Mouse (Mus musculus): Measurements from ENCODE around the gene Btbd17. TPM values are rescaled to one million over a fixed set of nuclear protein-coding genes. Genes with fewer than 3 reads are reported as not detected.

Gene Btbd17
- polyA plus RNA-seq, 1 experiment from 2014 or later = 4.2 TPM

DNA sequence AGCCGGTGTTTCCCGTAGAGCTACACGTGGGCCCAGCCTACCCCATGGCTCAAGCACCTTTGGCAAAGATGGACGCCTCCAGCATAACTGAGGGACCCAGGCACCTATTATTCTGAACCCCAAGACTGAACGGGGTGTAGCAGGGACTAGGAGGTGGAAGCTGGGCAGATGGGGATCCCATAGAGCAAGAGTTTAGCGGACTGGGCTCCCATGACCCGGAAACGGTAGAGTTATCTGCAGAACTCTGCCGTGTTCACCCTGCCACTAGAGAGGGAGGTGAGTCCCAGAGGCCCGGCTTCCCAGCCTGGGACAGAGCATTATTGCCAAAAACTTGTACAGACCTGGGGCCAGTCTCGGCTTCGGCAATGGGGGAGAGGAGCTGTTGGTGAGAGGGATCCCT, 5.6 kb downstream of the Btbd17 start:
- H3K27ac ChIP-seq (replicated peaks) = no peak overlapping the region
- peaks cover 35% of the 10 kb centered on the region for H3K4me1 ChIP-seq
- no peak overlapping the region for H3K4me2 ChIP-seq (replicated peaks)
- 64% methylated on average over 12 of the region's 12 CpGs for WGBS
- ATAC-seq (ENCODE audit: insufficient number of reproducible peaks, low FRiP score, low TSS enrichment, low read depth) = no peak
- no peak overlapping the region for H3K4me3 ChIP-seq (replicated peaks)
- H3K27me3 ChIP-seq = peaks cover 92% of the 10 kb centered on the region
- H3K9ac ChIP-seq = no peak overlapping the region
- no peaks in the 10 kb centered on the region for H3K36me3 ChIP-seq
- no peaks in the 10 kb centered on the region for H3K9me3 ChIP-seq (replicated peaks)

DNA sequence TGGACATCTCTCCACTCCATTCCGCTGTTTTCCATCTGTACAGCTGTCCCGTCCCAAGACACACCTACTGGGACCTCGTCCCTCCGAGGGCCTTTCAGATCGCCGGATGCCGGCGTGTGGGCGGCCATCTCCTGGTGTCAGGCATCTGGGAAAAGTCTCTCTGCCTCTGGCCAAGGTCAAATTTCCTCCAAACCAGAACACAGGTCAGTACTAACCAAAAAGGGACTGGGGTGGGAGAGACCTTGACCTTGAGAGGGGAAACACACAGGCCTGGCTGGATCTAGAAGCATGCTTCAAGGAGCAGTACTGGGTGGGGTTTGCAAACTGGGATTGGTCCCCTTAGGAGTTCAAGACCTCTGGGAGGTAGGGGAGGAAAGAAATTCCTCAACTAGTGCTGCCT, 6.0 kb downstream of the Btbd17 start:
- Histone ChIP-seq H3K27me3 (peaks cover 94% of the 10 kb centered on the region), H3K27ac (replicated peaks) (no peak overlapping the region), H3K9ac (no peak overlapping the region), H3K36me3 (no peaks in the 10 kb centered on the region), H3K4me2 (replicated peaks) (no peak overlapping the region), H3K9me3 (replicated peaks) (no peaks in the 10 kb centered on the region), H3K4me1 (peaks cover 30% of the 10 kb centered on the region), H3K4me3 (replicated peaks) (no peak overlapping the region)
- no peak for ATAC-seq (ENCODE audit: insufficient number of reproducible peaks, low FRiP score, low TSS enrichment, low read depth)
- WGBS = 39% methylated on average over 9 of the region's 9 CpGs

DNA sequence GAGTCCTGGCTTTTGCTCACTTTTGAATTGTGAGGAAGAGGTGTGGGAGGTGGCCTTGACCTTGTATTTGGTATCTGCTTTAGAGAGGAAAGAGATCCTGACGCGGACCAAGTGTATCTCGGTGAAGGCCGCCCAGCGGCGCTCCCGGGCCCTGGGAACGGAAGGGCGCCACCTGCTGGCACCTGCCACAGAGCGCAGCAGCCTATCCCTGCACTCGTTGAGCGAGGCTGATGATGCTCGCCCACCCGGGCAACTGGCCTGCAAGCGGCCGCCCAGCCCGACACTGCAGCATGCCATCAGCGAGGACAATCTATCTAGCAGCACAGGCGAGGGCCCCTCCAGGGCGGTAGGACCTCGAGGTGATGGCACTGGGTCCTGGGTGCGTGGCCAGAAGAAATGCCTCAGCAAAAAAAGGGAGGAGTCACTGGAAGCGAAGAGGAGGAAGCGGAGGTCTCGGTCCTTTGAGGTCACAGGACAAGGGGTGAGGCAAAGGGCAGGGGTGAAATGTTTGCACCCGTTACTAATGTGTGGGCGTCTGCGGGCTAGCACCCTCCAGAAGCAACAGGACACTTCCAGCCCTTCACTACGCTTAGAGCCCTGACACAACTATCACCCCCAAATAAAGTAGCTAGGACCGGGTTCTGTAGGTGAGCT, 6.6 kb downstream of the Btbd17 start:
- ATAC-seq (ENCODE audit: insufficient number of reproducible peaks, low FRiP score, low TSS enrichment, low read depth) = 0 out of 2 replicates have a peak, but pooled peaks have one; percentile 8
- Histone ChIP-seq H3K27ac (replicated peaks) (no peak overlapping the region), H3K4me3 (replicated peaks) (0 out of 2 replicates have a peak overlapping the region, but pooled peaks have one; percentile 12), H3K4me1 (peaks cover 29% of the 10 kb centered on the region), H3K9ac (no peak overlapping the region), H3K9me3 (replicated peaks) (no peaks in the 10 kb centered on the region), H3K27me3 (peaks cover 96% of the 10 kb centered on the region), H3K4me2 (replicated peaks) (peak overlapping the region; percentile 43), H3K36me3 (no peaks in the 10 kb centered on the region)
- 9% methylated on average over 30 of the region's 30 CpGs for WGBS

DNA sequence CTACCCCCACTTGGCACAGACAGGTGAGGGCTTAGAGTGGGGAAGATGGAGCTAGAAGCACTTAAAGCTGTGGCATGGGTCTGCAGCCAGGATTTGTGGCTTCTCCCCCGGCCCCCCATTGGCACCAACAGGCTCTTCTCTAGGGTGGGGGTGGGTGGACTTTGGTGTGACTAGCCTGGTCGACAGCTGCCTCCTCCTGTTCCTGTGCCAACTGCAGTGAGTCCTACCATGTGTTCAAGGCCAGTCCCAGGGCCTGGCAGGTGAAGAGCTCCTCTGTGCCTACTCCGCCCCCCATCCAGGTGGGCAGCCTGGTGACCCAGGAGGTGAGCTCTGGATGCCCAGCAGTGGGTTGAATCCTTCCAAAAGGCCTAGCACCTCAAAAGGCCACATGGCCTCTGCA, 8.1 kb downstream of the Btbd17 start:
- ATAC-seq (ENCODE audit: insufficient number of reproducible peaks, low FRiP score, low TSS enrichment, low read depth) = no peak

DNA sequence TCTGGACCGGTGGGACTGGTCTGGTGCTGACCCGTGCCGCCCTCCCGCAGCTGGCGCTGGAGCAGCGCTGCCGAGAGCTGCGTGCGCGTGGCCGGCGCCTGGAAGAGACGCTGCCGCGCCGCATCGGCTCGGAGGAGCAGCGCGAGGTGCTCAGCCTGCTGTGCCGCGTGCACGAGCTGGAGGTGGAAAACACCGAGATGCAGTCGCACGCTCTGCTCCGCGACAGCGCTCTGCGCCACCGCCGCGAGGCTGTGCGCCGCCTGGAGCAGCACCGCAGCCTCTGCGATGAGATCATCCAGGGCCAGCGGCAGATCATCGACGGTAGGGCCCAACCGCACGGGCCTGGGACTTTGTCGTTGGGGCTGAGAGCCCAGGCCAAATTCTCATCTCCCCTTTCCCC, 9.4 kb downstream of the Btbd17 start:
- 2% methylated on average over 43 of the region's 43 CpGs for WGBS
- no peaks in the 10 kb centered on the region for H3K9me3 ChIP-seq (replicated peaks)
- peaks cover 16% of the 10 kb centered on the region for H3K4me1 ChIP-seq
- peak overlapping the region; percentile 28 for H3K4me3 ChIP-seq (replicated peaks)
- no peaks in the 10 kb centered on the region for H3K36me3 ChIP-seq
- H3K4me2 ChIP-seq (replicated peaks) = peak overlapping the region; percentile 53
- no peak for ATAC-seq (ENCODE audit: insufficient number of reproducible peaks, low FRiP score, low TSS enrichment, low read depth)
- H3K27ac ChIP-seq (replicated peaks) = no peak overlapping the region
- peaks cover 67% of the 10 kb centered on the region for H3K27me3 ChIP-seq
- no peak overlapping the region for H3K9ac ChIP-seq

More for the DNA sequence above, 8.1 kb downstream of the Btbd17 start:
- Histone ChIP-seq H3K9ac (no peak overlapping the region), H3K4me1 (peaks cover 29% of the 10 kb centered on the region), H3K27ac (replicated peaks) (no peak overlapping the region), H3K4me2 (replicated peaks) (no peak overlapping the region), H3K36me3 (no peaks in the 10 kb centered on the region), H3K27me3 (peaks cover 80% of the 10 kb centered on the region), H3K4me3 (replicated peaks) (no peak overlapping the region), H3K9me3 (replicated peaks) (no peaks in the 10 kb centered on the region)
- WGBS = 83% methylated on average over 3 of the region's 3 CpGs

DNA sequence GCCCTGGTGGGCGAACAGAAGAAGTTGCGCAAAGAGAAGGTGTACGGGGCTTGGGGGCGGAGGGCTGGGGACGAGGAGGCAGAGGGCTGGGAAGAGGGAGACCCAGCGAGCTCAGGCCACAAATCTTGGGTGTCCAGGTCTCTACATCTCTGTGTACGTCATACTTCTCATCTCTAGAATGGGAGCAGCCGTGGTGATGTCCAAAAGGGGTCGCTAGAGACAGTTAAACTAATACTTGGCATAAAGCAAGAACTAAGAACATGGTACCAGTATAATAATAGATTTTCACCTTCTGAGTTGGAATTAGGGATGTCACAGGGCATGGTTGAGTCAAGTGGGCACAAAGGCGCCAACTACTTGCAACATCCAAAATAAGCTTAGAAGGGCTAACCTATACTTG, 9.9 kb downstream of the Btbd17 start:
- Histone ChIP-seq H3K27ac (replicated peaks) (no peak overlapping the region), H3K4me2 (replicated peaks) (peak overlapping the region; percentile 53), H3K9me3 (replicated peaks) (no peaks in the 10 kb centered on the region), H3K9ac (no peak overlapping the region), H3K36me3 (no peaks in the 10 kb centered on the region), H3K27me3 (peaks cover 63% of the 10 kb centered on the region), H3K4me1 (peaks cover 14% of the 10 kb centered on the region), H3K4me3 (replicated peaks) (peak overlapping the region; percentile 28)
- no peak for ATAC-seq (ENCODE audit: insufficient number of reproducible peaks, low FRiP score, low TSS enrichment, low read depth)
- WGBS = 45% methylated on average over 10 of the region's 10 CpGs

DNA sequence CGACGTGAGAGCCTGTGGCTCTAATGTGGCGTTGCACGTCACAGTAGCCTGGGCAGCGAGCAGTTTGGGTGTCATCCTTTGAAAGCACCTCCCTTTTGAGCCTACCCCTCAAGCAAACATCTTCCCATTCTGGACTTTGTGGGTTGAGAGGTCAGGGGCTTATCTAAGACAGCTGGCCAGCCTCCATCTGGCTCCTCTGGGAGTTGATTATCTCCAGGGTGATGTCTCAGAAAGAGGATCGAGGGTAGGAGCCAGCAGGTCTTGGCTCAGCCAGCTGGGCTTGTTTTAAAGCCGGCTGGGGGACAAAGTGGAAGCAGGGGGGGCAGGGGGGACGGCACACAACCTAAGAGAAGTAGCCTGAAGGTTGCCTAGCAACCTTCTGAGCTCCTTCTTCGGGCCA, 15.7 kb downstream of the Btbd17 start:
- H3K9me3 ChIP-seq (replicated peaks) = no peaks in the 10 kb centered on the region
- no peak overlapping the region for H3K4me3 ChIP-seq (replicated peaks)
- H3K27me3 ChIP-seq = peaks cover 8% of the 10 kb centered on the region
- H3K36me3 ChIP-seq = no peaks in the 10 kb centered on the region
- no peak for ATAC-seq (ENCODE audit: insufficient number of reproducible peaks, low FRiP score, low TSS enrichment, low read depth)
- H3K27ac ChIP-seq (replicated peaks) = no peak overlapping the region
- 50% methylated on average over 9 of the region's 9 CpGs for whole genome bisulfite sequencing
- H3K4me2 ChIP-seq (replicated peaks) = no peak overlapping the region
- H3K9ac ChIP-seq = no peak overlapping the region
- H3K4me1 ChIP-seq = no peaks in the 10 kb centered on the region

DNA sequence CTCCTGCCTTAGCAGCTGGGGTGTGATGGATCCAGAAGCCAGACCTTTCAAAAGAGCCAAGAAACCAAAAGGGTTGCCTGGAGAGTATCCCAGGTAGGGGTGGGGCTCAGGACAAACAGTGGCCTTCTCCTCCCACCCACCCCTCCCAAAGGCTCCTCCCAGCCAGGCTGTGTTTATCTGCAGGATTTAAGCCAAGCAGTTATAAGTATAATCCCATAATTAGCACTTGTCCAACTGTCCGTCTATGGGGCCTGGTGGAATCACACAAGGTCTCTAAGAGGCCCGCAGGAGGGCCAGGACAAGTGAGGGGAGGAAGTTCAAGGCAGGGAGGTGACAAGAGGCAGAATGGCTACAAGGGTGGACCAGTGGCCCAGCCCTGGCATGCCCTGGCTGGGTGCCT, 23.8 kb downstream of the Btbd17 start:
- Histone ChIP-seq H3K27ac (replicated peaks) (no peak overlapping the region), H3K9ac (no peak overlapping the region), H3K27me3 (0 out of 2 replicates have a peak, but pooled peaks cover 2% of the 10 kb centered on the region), H3K9me3 (replicated peaks) (no peaks in the 10 kb centered on the region), H3K36me3 (no peaks in the 10 kb centered on the region), H3K4me1 (peaks cover 8% of the 10 kb centered on the region), H3K4me2 (replicated peaks) (no peak overlapping the region), H3K4me3 (replicated peaks) (no peak overlapping the region)
- 55% methylated on average over 2 of the region's 2 CpGs for WGBS
- no peak for ATAC-seq (ENCODE audit: insufficient number of reproducible peaks, low FRiP score, low TSS enrichment, low read depth)

DNA sequence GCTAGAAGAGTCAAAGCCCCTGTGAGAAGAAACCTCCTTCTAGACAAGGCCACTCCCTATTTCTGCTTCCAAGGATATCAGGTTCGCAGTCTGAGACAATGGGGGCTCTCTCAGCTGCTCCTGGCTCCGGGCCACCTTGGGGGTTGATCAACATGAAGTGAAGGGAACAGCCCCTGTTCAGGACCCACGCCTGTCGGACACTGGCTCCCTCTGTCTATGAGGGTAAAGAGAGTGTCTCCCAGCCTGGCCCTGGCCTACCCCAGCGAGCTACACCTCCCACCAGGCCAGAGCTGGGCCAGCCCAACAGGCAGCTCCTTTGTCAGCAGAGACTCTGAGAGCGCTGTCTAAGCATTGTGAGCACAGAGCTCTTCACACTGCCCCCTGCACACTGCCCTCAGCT, 25.8 kb downstream of the Btbd17 start:
- no peak overlapping the region for H3K4me3 ChIP-seq (replicated peaks)
- peaks cover 15% of the 10 kb centered on the region for H3K4me1 ChIP-seq
- H3K27ac ChIP-seq (replicated peaks) = no peak overlapping the region
- 30% methylated on average over 6 of the region's 6 CpGs for WGBS
- H3K4me2 ChIP-seq (replicated peaks) = no peak overlapping the region
- H3K36me3 ChIP-seq = no peaks in the 10 kb centered on the region
- no peak overlapping the region for H3K9ac ChIP-seq
- ATAC-seq (ENCODE audit: insufficient number of reproducible peaks, low FRiP score, low TSS enrichment, low read depth) = 0 out of 2 replicates have a peak, but pooled peaks have one; percentile 35
- H3K9me3 ChIP-seq (replicated peaks) = no peaks in the 10 kb centered on the region
- peaks cover 15% of the 10 kb centered on the region for H3K27me3 ChIP-seq

DNA sequence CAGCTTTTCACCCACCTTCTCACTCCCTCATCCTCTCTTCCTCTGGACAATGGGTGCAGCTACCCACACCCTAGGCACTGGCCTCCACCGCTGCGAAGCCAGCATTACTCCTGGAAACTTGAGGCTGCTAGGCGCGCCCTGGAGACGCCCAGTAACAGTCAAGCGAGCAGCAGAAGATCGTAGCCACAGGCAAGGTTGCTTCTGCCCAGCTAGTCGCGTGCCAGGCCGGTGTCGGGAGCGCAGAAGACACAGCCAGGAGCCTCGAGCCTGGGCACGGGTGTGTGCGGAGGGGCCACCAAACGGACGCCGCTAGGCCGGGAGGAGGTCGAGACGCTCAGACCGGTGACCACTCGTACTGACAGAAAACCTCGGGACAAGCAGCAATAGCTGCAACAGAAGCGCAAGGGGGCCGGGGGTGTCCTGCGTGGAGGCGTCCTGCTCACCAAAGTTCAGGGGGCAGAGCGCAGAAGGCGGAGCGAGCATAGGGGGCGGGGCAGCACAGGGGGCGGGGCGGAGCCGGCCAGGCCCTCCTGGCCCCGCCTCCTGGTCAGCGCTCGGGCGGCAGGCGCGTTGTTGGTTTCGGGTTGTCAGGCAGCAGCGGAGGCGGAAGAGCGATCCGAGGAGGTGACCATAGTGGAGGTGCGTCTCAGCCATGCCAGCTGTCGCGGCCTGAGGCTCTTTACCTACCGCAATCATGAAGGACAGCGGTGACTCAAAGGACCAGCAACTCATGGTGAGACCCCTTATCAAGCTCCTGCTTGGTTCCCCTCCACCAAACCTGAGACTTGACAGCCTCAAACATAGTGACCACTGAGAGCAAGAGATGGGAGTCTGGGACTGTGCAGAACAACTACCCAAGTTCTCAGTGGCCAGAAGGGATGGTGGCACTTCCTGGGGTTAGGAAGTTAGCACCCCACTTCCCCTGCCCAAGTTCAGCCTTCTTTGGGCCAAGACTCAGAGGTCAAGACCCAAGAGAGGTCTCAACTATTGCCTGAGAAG, 30.6 kb downstream of the Btbd17 start, which contains the start of gene Kif19a:
TSS of gene Kif19a (plus strand) at position 569 of the 999 bp plus-strand sequence.
- peak within 1 kb of the TSS; percentile 50 for H3K4me3 ChIP-seq (replicated peaks)
- ATAC-seq (ENCODE audit: insufficient number of reproducible peaks, low FRiP score, low TSS enrichment, low read depth) = peak; percentile 37; the same call in 1 of the 2 replicates
- no peaks in the 10 kb centered on the region for H3K36me3 ChIP-seq
- WGBS = 2% methylated on average over 46 of the region's 51 CpGs
- H3K9ac ChIP-seq = no peak within 1 kb of the TSS
- H3K9me3 ChIP-seq (replicated peaks) = no peaks in the 10 kb centered on the region
- H3K27me3 ChIP-seq = peaks cover 22% of the 10 kb centered on the region
- peak within 1 kb of the TSS; percentile 84 for H3K4me2 ChIP-seq (replicated peaks)
- H3K27ac ChIP-seq (replicated peaks) = no peak within 1 kb of the TSS
- H3K4me1 ChIP-seq = peaks cover 17% of the 10 kb centered on the region

DNA sequence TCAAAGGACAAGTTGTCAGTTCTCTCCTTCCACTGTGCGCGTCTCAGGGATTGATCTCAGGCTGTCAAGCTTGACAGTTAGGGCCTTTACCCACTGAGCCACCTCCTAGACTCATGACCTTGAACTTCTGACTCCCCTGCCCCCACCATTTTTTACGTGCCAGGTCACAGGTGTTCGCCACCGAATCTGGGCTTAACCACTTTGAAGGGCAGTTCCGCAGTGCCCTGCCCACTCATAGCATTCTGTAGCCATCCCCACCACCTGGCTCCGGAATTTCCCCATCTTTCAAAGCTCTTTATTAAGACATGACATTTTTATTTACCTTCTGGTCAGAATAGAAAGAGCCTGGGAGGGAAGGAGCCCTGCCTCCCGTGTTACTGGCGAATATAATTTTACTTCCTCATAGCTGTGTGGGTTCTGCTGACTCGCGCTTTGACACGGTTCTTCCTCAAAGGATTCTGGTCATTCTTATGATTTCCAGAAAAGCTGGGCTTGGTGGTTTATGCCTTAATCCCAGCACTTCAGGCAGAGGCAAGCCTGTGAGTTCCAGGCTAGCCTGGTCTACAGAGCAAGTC, 48.1 kb downstream of the Btbd17 start:
- 70% methylated on average over 12 of the region's 12 CpGs for WGBS
- H3K27ac ChIP-seq (replicated peaks) = no peak overlapping the region
- H3K4me3 ChIP-seq (replicated peaks) = no peak overlapping the region
- peaks cover 5% of the 10 kb centered on the region; the same call in 1 of the 2 replicates for H3K4me1 ChIP-seq
- H3K36me3 ChIP-seq = no peaks in the 10 kb centered on the region
- H3K4me2 ChIP-seq (replicated peaks) = no peak overlapping the region
- no peaks in the 10 kb centered on the region for H3K9me3 ChIP-seq (replicated peaks)
- H3K9ac ChIP-seq = no peak overlapping the region
- no peak for ATAC-seq (ENCODE audit: insufficient number of reproducible peaks, low FRiP score, low TSS enrichment, low read depth)
- H3K27me3 ChIP-seq = no peaks in the 10 kb centered on the region

All from embryonic facial prominence, embryonic 15.5 days (tissue).